Mouse (Mus musculus) adrenal gland, adult 2 months (tissue): ENCODE data around the gene Rnasel. TPM values are rescaled to one million over a fixed set of nuclear protein-coding genes. Genes with fewer than 3 reads are reported as not detected.

ENCODE experiments used
- DNase-seq: peaks from one replicate; pipeline ENCODE4 v3.0.0; 2021
- long read RNA-seq: library from polyadenylated mRNA; stranded (forward); transcript quantifications from one replicate; pipeline ENCODE4 v2.0.0, GENCODE M21; 2021
- polyA plus RNA-seq: library from polyadenylated mRNA; depleted of rRNA; stranded (reverse); fragments of >200 nt; gene quantifications from 2 replicates; pipeline ENCODE4 v1.2.3, GENCODE M21; 2012; rRNA removed
- total RNA-seq, 2 experiments: library from RNA; stranded (reverse); gene quantifications; 2 replicates each; pipeline ENCODE4 v1.2.3; 2021

Gene Rnasel
- total RNA-seq (10 to 100 TPM in 1 of 2 experiments, 1 to 10 TPM in 1; 9.7 to 13.2 TPM), polyA plus RNA-seq (1.2 and 1.5 TPM in 2 replicates)
- long read RNA-seq, partial matches to known transcripts: 0 of 2 reads
- long read RNA-seq, other reads (novel, unspliced or antisense): 2 of 2 reads

- DNase-seq: peak; percentile 80
Observed at GRCm38 (mm10) chr1:153749211-153749801, at the start of gene Rnasel. Gene Rnasel, plus strand, starts transcription at chr1:153749426.

GRCm38 (mm10) chr1:153700448-153701063, 48.7 kb upstream of the Rnasel start:
- DNase-seq: no peak

- DNase-seq: no peak
Observed at GRCm38 (mm10) chr1:153701461-153701860, 47.8 kb upstream of the Rnasel start.

GRCm38 (mm10) chr1:153702166-153702852, 46.9 kb upstream of the Rnasel start:
- no peak for DNase-seq

GRCm38 (mm10) chr1:153702853-153703410, 46.3 kb upstream of the Rnasel start:
- peak; percentile 70 for DNase-seq

- peak; percentile 56 for DNase-seq
Observed at GRCm38 (mm10) chr1:153703445-153703991, 45.7 kb upstream of the Rnasel start.

GRCm38 (mm10) chr1:153704174-153704573, 45.1 kb upstream of the Rnasel start:
- DNase-seq: no peak

GRCm38 (mm10) chr1:153704996-153705395, 44.2 kb upstream of the Rnasel start:
- no peak for DNase-seq

- no peak for DNase-seq
Observed at GRCm38 (mm10) chr1:153708626-153709025, 40.6 kb upstream of the Rnasel start.

- no peak for DNase-seq
Observed at GRCm38 (mm10) chr1:153709451-153709850, 39.8 kb upstream of the Rnasel start.

GRCm38 (mm10) chr1:153711544-153712262, 37.5 kb upstream of the Rnasel start:
- no peak for DNase-seq

- DNase-seq: no peak
Observed at GRCm38 (mm10) chr1:153712633-153713032, 36.6 kb upstream of the Rnasel start.

GRCm38 (mm10) chr1:153717990-153718389, 31.2 kb upstream of the Rnasel start:
- DNase-seq: no peak

GRCm38 (mm10) chr1:153720935-153721334, 28.3 kb upstream of the Rnasel start:
- DNase-seq: peak; percentile 39

GRCm38 (mm10) chr1:153721565-153722310, 27.5 kb upstream of the Rnasel start:
- no peak for DNase-seq

- no peak for DNase-seq
Observed at GRCm38 (mm10) chr1:153723426-153723825, 25.8 kb upstream of the Rnasel start.

- no peak for DNase-seq
Observed at GRCm38 (mm10) chr1:153726636-153727035, 22.6 kb upstream of the Rnasel start.

- DNase-seq: no peak
Observed at GRCm38 (mm10) chr1:153729806-153730205, 19.4 kb upstream of the Rnasel start.

- peak; percentile 46 for DNase-seq
Observed at GRCm38 (mm10) chr1:153730671-153731070, 18.6 kb upstream of the Rnasel start.

GRCm38 (mm10) chr1:153733181-153733580, 16.0 kb upstream of the Rnasel start:
- DNase-seq: no peak

GRCm38 (mm10) chr1:153734866-153735265, 14.4 kb upstream of the Rnasel start:
- no peak for DNase-seq
